Mouse (Mus musculus) myocyte (in vitro differentiated cells): ENCODE results near the gene Usb1. TPM values are rescaled to one million over a fixed set of nuclear protein-coding genes. Genes with fewer than 3 reads are reported as not detected.
A peak's percentile ranks its signal among the peaks of the same experiment; 100 is the strongest.

Experiments used
- H3K27me3 ChIP-seq: one replicate; pipeline ENCODE4 v1.6.1; 2011; ENCODE audit not compliant: control insufficient read depth, insufficient read depth, insufficient read length
- H3K36me3 ChIP-seq: one replicate; pipeline ENCODE4 v1.6.1; 2011; ENCODE audit not compliant: control insufficient read depth, insufficient read depth
- H3K4me2 ChIP-seq: one replicate; pipeline ENCODE4 v1.6.1; 2011; ENCODE audit warnings: low read depth, control low read depth
- H3K4me3 ChIP-seq: one replicate; pipeline ENCODE4 v1.5.1; 2011; ENCODE audit warnings: mild to moderate bottlenecking, control low read depth, moderate library complexity
- H3K79me2 ChIP-seq: one replicate; pipeline ENCODE4 v1.6.1; 2011; ENCODE audit not compliant: control insufficient read depth, insufficient read depth
- H3ac ChIP-seq: one replicate; pipeline ENCODE4 v1.6.1; 2011; ENCODE audit not compliant: control insufficient read depth, insufficient read length
- CEBPB ChIP-seq: IDR thresholded peaks from 2 replicates; pipeline ENCODE4 v1.6.1; 2011; ENCODE audit warnings: mild to moderate bottlenecking, moderate library complexity; ENCODE audit not compliant: poor library complexity, insufficient read depth, severe bottlenecking
- MAX ChIP-seq: IDR thresholded peaks from one replicate; pipeline ENCODE4 v1.6.1; 2011; ENCODE audit warnings: low read depth, mild to moderate bottlenecking, control low read depth
- MYOD1 ChIP-seq, 3 experiments: IDR thresholded peaks; one replicate each; pipeline ENCODE4 v1.6.1; 2011; ENCODE audit warnings: control low read depth in 2 of 3, low read depth in 2 of 3, mild to moderate bottlenecking in 2 of 3, moderate library complexity in 1 of 3; ENCODE audit not compliant: insufficient read length in 2 of 3, control insufficient read depth in 1 of 3
- MYOG ChIP-seq, 3 experiments: IDR thresholded peaks; one replicate each; pipeline ENCODE4 v1.6.1; 2011; ENCODE audit warnings: control low read depth in 2 of 3, low read depth in 2 of 3, mild to moderate bottlenecking in 2 of 3; ENCODE audit not compliant: insufficient read length in 2 of 3, control insufficient read depth in 1 of 3, insufficient read depth in 1 of 3
- TCF12 ChIP-seq: IDR thresholded peaks from one replicate; pipeline ENCODE4 v1.6.1; 2011; ENCODE audit warnings: mild to moderate bottlenecking, control low read depth; ENCODE audit not compliant: poor library complexity, insufficient read depth, severe bottlenecking
- USF1 ChIP-seq: IDR thresholded peaks from one replicate; pipeline ENCODE4 v1.6.1; 2011; ENCODE audit warnings: low read depth, mild to moderate bottlenecking, control low read depth, moderate library complexity
- polyA plus RNA-seq: library from polyadenylated mRNA; unstranded; fragments of >200 nt; fragmentation: generic; extraction: Trizol; gene quantifications from one replicate; pipeline ENCODE4 v1.2.1, GENCODE M21; 2012; ENCODE audit warnings: missing spikeins

The Usb1 gene
- polyA plus RNA-seq, 1 experiment, result 42.8 TPM

- H3K36me3 ChIP-seq, result no peaks in the 10 kb centered on the region
- no peaks in the 10 kb centered on the region for H3K27me3 ChIP-seq
- H3K4me2 ChIP-seq, result peak overlapping the region; percentile 3
- H3K4me3 ChIP-seq, result no peak overlapping the region
- H3ac ChIP-seq, result no peak overlapping the region
- no peaks in the 10 kb centered on the region for H3K79me2 ChIP-seq
- TF ChIP-seq USF1 (peak; percentile 72), CEBPB (no peak), MYOG (IDR thresholded peaks at IDR 0.05; ENCODE audit: control insufficient read depth in 1 of 3, insufficient read depth in 1 of 3, insufficient read length in 2 of 3, low read depth in 2 of 3) (peak in 1 of 3 experiments; percentile 62), TCF12 (peak; percentile 12), MYOD1 (IDR thresholded peaks at IDR 0.05; ENCODE audit: control insufficient read depth in 1 of 3, insufficient read length in 2 of 3, low read depth in 2 of 3) (peak in 1 of 3 experiments; percentile 76), MAX (no peak)
Observed at GRCm38 (mm10) chr8:95396752-95397151, 64.7 kb downstream of the Usb1 start.

Other genes starting within 250 kb of the Usb1 start
- 22.6 TPM for gene Kifc3, start 129.5 kb upstream of the Usb1 start, polyA plus RNA-seq
- gene Cngb1, start 25.7 kb upstream of the Usb1 start, polyA plus RNA-seq, result 0.07 TPM
- gene Tepp, start 21.7 kb upstream of the Usb1 start, polyA plus RNA-seq, result not detected
- 7.4 TPM for gene Zfp319, start 334 bp upstream of the Usb1 start, polyA plus RNA-seq
- 45.1 TPM for gene Mmp15, start 20.0 kb downstream of the Usb1 start, polyA plus RNA-seq
- 39.9 TPM for gene Cfap20, start 102.6 kb downstream of the Usb1 start, polyA plus RNA-seq
- 51.9 TPM for gene Csnk2a2, start 157.8 kb downstream of the Usb1 start, polyA plus RNA-seq
- gene Ccdc113, start 201.8 kb downstream of the Usb1 start, polyA plus RNA-seq, result not detected
- not detected for gene Prss54, start 244.1 kb downstream of the Usb1 start, polyA plus RNA-seq